Mouse (Mus musculus): Measurements from ENCODE around the gene Ift140. TPM values are rescaled to one million over a fixed set of nuclear protein-coding genes. Genes with fewer than 3 reads are reported as not detected.

The Ift140 gene
- polyA plus RNA-seq, 1 experiment: 10.1 TPM

- WGBS: 56% methylated on average over 2 of the region's 2 CpGs
- Histone ChIP-seq H3K36me3 (ENCODE audit: control insufficient read depth, insufficient read depth, low read length) (no peaks in the 10 kb centered on the region), H3K27me3 (replicated peaks; ENCODE audit: control insufficient read depth, insufficient read depth, low read length) (no peaks in the 10 kb centered on the region), H3K27ac (ENCODE audit: insufficient read depth, low read depth, low read length) (peak overlapping the region; percentile 75), H3K4me3 (ENCODE audit: insufficient read depth, low read depth, low read length) (no peak overlapping the region), H3K4me1 (ENCODE audit: control insufficient read depth, insufficient read depth, low read length) (peaks cover 5% of the 10 kb centered on the region; the same call in 1 of the 2 replicates)
- TF ChIP-seq POLR2A (IDR thresholded peaks at IDR 0.05; ENCODE audit: low read depth, low read length) (no peak), CTCF (conservative IDR thresholded peaks at IDR 0.05; ENCODE audit: insufficient read depth, insufficient read length, low read depth, low read length) (no peak)
- DNase-seq: peak; percentile 65
These were observed 52.8 kb downstream of the Ift140 start for GRCm38 (mm10) chr17:25068690-25069089.

GRCm38 (mm10) chr17:25076906-25077305, 61.0 kb downstream of the Ift140 start:
- no peaks in the 10 kb centered on the region for H3K36me3 ChIP-seq (ENCODE audit: control insufficient read depth, insufficient read depth, low read length)
- H3K27ac ChIP-seq (ENCODE audit: insufficient read depth, low read depth, low read length): 0 out of 2 replicates have a peak overlapping the region, but pooled peaks have one; percentile 12
- peak overlapping the region; percentile 25; the same call in 1 of the 2 replicates for H3K4me3 ChIP-seq (ENCODE audit: insufficient read depth, low read depth, low read length)
- WGBS: 67% methylated on average over 4 of the region's 4 CpGs
- H3K4me1 ChIP-seq (ENCODE audit: control insufficient read depth, insufficient read depth, low read length): 0 out of 2 replicates have a peak, but pooled peaks cover 5% of the 10 kb centered on the region
- no peak for DNase-seq
- TF ChIP-seq POLR2A (IDR thresholded peaks at IDR 0.05; ENCODE audit: low read depth, low read length) (no peak), CTCF (conservative IDR thresholded peaks at IDR 0.05; ENCODE audit: insufficient read depth, insufficient read length, low read depth, low read length) (no peak)
- H3K27me3 ChIP-seq (replicated peaks; ENCODE audit: control insufficient read depth, insufficient read depth, low read length): no peaks in the 10 kb centered on the region

GRCm38 (mm10) chr17:25077771-25078372, 62.0 kb downstream of the Ift140 start:
- peak; percentile 89 for DNase-seq
- Histone ChIP-seq H3K27me3 (replicated peaks; ENCODE audit: control insufficient read depth, insufficient read depth, low read length) (no peaks in the 10 kb centered on the region), H3K4me1 (ENCODE audit: control insufficient read depth, insufficient read depth, low read length) (0 out of 2 replicates have a peak, but pooled peaks cover 5% of the 10 kb centered on the region), H3K36me3 (ENCODE audit: control insufficient read depth, insufficient read depth, low read length) (no peaks in the 10 kb centered on the region), H3K27ac (ENCODE audit: insufficient read depth, low read depth, low read length) (peak overlapping the region; percentile 24), H3K4me3 (ENCODE audit: insufficient read depth, low read depth, low read length) (peak overlapping the region; percentile 54)
- WGBS: 27% methylated on average over 13 of the region's 13 CpGs
- TF ChIP-seq CTCF (conservative IDR thresholded peaks at IDR 0.05; ENCODE audit: insufficient read depth, insufficient read length, low read depth, low read length): no peak
- no peak for TF ChIP-seq POLR2A (IDR thresholded peaks at IDR 0.05; ENCODE audit: low read depth, low read length)

- TF ChIP-seq CTCF (conservative IDR thresholded peaks at IDR 0.05; ENCODE audit: insufficient read depth, insufficient read length, low read depth, low read length) (no peak), POLR2A (IDR thresholded peaks at IDR 0.05; ENCODE audit: low read depth, low read length) (no peak)
- Histone ChIP-seq H3K4me3 (ENCODE audit: insufficient read depth, low read depth, low read length) (peak overlapping the region; percentile 79), H3K27ac (ENCODE audit: insufficient read depth, low read depth, low read length) (peak overlapping the region; percentile 91), H3K27me3 (replicated peaks; ENCODE audit: control insufficient read depth, insufficient read depth, low read length) (no peaks in the 10 kb centered on the region), H3K4me1 (ENCODE audit: control insufficient read depth, insufficient read depth, low read length) (0 out of 2 replicates have a peak, but pooled peaks cover 8% of the 10 kb centered on the region), H3K36me3 (ENCODE audit: control insufficient read depth, insufficient read depth, low read length) (no peaks in the 10 kb centered on the region)
- WGBS: 69% methylated on average over 13 of the region's 13 CpGs
- no peak for DNase-seq
These were observed 64.3 kb downstream of the Ift140 start for GRCm38 (mm10) chr17:25080210-25080609.

GRCm38 (mm10) chr17:25080960-25081381, 65.1 kb downstream of the Ift140 start:
- Histone ChIP-seq H3K4me3 (ENCODE audit: insufficient read depth, low read depth, low read length) (peak overlapping the region; percentile 79), H3K27ac (ENCODE audit: insufficient read depth, low read depth, low read length) (peak overlapping the region; percentile 95), H3K4me1 (ENCODE audit: control insufficient read depth, insufficient read depth, low read length) (0 out of 2 replicates have a peak, but pooled peaks cover 8% of the 10 kb centered on the region), H3K27me3 (replicated peaks; ENCODE audit: control insufficient read depth, insufficient read depth, low read length) (no peaks in the 10 kb centered on the region), H3K36me3 (ENCODE audit: control insufficient read depth, insufficient read depth, low read length) (no peaks in the 10 kb centered on the region)
- TF ChIP-seq CTCF (conservative IDR thresholded peaks at IDR 0.05; ENCODE audit: insufficient read depth, insufficient read length, low read depth, low read length): no peak
- peak; percentile 55 for TF ChIP-seq POLR2A (IDR thresholded peaks at IDR 0.05; ENCODE audit: low read depth, low read length)
- 65% methylated on average over 11 of the region's 11 CpGs for WGBS
- peak; percentile 92 for DNase-seq

- Histone ChIP-seq H3K4me3 (ENCODE audit: insufficient read depth, low read depth, low read length) (peak overlapping the region; percentile 21), H3K27me3 (replicated peaks; ENCODE audit: control insufficient read depth, insufficient read depth, low read length) (no peaks in the 10 kb centered on the region), H3K27ac (ENCODE audit: insufficient read depth, low read depth, low read length) (peak overlapping the region; percentile 95), H3K4me1 (ENCODE audit: control insufficient read depth, insufficient read depth, low read length) (0 out of 2 replicates have a peak, but pooled peaks cover 8% of the 10 kb centered on the region), H3K36me3 (ENCODE audit: control insufficient read depth, insufficient read depth, low read length) (no peaks in the 10 kb centered on the region)
- peak; percentile 33; the same call in 1 of the 2 replicates for TF ChIP-seq CTCF (conservative IDR thresholded peaks at IDR 0.05; ENCODE audit: insufficient read depth, insufficient read length, low read depth, low read length)
- no peak for TF ChIP-seq POLR2A (IDR thresholded peaks at IDR 0.05; ENCODE audit: low read depth, low read length)
- DNase-seq: peak; percentile 81
- 49% methylated on average over 14 of the region's 14 CpGs for WGBS
These were observed 66.4 kb downstream of the Ift140 start for GRCm38 (mm10) chr17:25082081-25082847.

- Histone ChIP-seq H3K4me1 (ENCODE audit: control insufficient read depth, insufficient read depth, low read length) (0 out of 2 replicates have a peak, but pooled peaks cover 4% of the 10 kb centered on the region), H3K36me3 (ENCODE audit: control insufficient read depth, insufficient read depth, low read length) (no peaks in the 10 kb centered on the region), H3K27me3 (replicated peaks; ENCODE audit: control insufficient read depth, insufficient read depth, low read length) (no peaks in the 10 kb centered on the region), H3K4me3 (ENCODE audit: insufficient read depth, low read depth, low read length) (0 out of 2 replicates have a peak overlapping the region, but pooled peaks have one; percentile 27), H3K27ac (ENCODE audit: insufficient read depth, low read depth, low read length) (peak overlapping the region; percentile 95)
- 48% methylated on average over 3 of the region's 3 CpGs for WGBS
- TF ChIP-seq CTCF (conservative IDR thresholded peaks at IDR 0.05; ENCODE audit: insufficient read depth, insufficient read length, low read depth, low read length) (no peak), POLR2A (IDR thresholded peaks at IDR 0.05; ENCODE audit: low read depth, low read length) (no peak)
- DNase-seq: no peak
These were observed 67.0 kb downstream of the Ift140 start for GRCm38 (mm10) chr17:25082887-25083286.

Measured in kidney, adult 2 months (tissue).